Mouse (Mus musculus) layer of hippocampus, adult 8-10 months (tissue): Measurements from ENCODE around the gene Olfr698. TPM values are rescaled to one million over a fixed set of nuclear protein-coding genes. Genes with fewer than 3 reads are reported as not detected.
"Not testable (repeated sequence)": the region's sequence is repeated elsewhere in the genome, so short reads cannot be mapped to it uniquely, and the experiment has no call there.

Source experiments
- DNase-seq, 2 experiments: peaks; one replicate each; pipeline ENCODE4 v3.0.0; 2022; ENCODE audit warnings: low spot score in 2 of 2
- total RNA-seq, 4 experiments: library from RNA; stranded (reverse); gene quantifications; 2 replicates each; pipeline ENCODE4 v1.2.4; 2022

Gene Olfr698
- total RNA-seq = not detected

GRCm38 (mm10) chr7:106755297-106755696 lies at the start of gene Olfr698:
Olfr698 (minus strand) TSS chr7:106755397.
- DNase-seq = no peak

GRCm38 (mm10) chr7:106793098-106793497 lies 37.9 kb upstream of the Olfr698 start, which contains the start of gene Olfr699:
Olfr699 (minus strand) TSS chr7:106793198.
- no peak for DNase-seq

DNA sequence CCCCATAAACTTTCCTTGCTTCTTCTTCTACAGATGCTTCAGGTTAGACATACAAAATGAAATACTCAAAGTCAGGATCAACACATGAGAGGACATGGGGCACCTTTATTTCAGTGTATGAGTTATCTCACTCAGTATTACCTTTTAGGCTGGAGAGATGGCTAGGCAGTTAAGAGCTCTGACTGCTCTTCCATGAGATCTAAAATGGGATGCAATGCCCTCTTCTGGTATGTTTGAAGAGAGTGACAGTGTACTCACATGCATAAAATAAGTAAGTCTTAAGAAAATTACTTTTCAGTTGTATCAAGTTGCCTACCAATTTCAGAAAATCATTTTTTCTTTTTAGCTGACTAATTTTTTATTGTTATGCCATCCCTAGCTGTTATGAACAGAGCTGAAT lies 33.1 kb upstream of the Olfr698 start:
- DNase-seq = no peak

DNA sequence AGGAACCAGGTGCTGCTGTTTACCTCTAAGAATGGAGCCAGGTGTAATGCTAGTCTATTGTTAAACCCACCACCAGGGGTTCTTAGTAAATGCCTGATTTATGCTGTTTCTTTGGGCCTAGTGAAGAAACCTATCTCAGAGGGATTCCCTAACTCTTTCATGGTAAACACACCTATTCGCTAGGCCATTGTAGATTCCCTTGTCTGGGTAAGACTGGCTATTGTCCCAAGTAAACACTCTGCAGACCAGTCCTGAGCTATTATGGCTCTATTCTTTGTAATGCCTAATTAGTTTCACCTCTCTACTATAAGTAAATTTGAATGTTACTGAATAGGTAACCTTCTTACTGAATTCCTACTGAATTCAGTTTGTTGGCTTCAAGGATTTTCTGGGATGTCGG lies 5.8 kb upstream of the Olfr698 start:
- not testable (repeated sequence) for DNase-seq

GRCm38 (mm10) chr7:106758800-106759199 lies 3.6 kb upstream of the Olfr698 start:
- no peak for DNase-seq

DNA sequence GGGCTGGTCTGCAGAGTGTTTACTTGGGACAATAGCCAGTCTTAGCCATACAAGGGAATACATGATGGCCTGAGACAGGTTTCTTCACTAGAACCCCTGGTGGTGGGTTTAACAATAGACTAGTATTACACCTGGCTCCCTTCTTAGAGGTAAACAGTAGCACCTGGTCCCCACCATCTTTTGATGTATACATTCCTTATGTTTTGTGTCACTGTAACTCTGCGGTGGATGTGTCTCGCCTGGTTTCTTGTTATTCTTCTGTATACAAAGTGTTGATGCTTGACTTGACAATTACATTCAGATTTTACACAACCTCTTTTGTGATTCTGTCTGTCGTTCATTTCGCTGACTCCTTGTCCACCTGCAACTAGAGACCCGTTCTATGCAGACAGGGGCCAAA lies 9.4 kb downstream of the Olfr698 start:
- DNase-seq = no peak

- DNase-seq = no peak
Measured at GRCm38 (mm10) chr7:106742343-106742742, 12.9 kb downstream of the Olfr698 start, which contains the start of gene Olfr697. Olfr697 (minus strand) TSS chr7:106742443.

DNA sequence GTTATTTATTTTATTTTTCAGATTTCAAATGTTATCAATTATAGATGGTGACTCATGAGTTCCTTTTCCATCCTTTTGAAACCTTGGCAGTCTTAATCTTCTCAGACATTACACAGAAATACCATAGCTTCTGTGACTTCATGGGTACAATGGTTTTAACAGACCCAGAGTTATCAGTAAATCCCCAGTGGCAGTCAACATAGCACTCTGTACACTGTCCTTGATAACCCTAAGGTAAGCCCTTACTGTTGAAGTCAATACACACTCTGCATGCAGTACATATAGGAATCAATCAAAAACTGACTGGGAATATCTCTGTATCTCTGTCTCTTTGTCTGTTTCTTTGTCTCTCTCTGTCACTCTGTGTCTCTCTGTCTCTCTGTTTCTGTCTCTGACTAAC lies 18.2 kb downstream of the Olfr698 start:
- no peak for DNase-seq

- DNase-seq = no peak
Measured at GRCm38 (mm10) chr7:106733717-106734116, 21.5 kb downstream of the Olfr698 start.

DNA sequence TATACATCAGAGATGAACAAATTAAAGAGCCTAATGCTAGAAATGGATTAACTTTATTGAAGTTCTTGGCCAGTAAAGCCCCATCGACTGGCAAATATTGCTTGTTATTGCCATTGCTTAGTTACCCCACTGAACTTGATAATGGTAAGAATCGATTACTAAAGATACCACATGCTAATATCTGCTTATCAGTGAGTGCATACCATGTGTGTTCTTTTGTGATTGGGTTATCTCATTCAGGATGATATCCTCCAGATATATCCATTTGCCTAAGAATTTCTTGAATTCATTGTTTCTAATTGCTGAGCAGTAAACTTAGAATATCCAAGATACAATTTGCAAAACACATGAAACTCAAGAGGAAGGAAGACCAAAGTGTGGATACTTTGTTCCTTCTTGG lies 29.5 kb downstream of the Olfr698 start:
- not testable (repeated sequence) for DNase-seq

DNA sequence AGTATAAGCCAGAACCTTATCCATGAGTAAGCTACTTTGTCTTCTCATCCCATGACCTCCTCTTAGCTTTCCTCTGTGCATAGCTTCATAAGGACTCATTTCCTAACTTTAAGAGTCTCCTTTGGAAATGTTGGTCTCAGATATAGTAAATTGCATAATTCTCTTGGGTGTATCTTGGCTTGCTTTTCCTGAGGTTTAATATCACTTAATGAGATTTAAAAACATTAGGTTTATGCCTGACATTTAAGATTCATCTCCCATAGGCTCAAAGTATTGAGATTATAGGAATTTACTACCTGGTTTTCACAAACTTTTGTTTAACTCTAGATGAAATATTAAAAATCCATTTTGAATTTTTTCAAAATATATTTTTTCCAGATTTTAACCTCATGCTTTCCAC lies 38.9 kb downstream of the Olfr698 start, which contains the start of gene Olfr695:
TSS of gene Olfr695 (minus strand) at position 101 of the 400 bp plus-strand sequence.
- DNase-seq = no peak

GRCm38 (mm10) chr7:106711463-106711862 lies 43.7 kb downstream of the Olfr698 start:
- no peak for DNase-seq

DNA sequence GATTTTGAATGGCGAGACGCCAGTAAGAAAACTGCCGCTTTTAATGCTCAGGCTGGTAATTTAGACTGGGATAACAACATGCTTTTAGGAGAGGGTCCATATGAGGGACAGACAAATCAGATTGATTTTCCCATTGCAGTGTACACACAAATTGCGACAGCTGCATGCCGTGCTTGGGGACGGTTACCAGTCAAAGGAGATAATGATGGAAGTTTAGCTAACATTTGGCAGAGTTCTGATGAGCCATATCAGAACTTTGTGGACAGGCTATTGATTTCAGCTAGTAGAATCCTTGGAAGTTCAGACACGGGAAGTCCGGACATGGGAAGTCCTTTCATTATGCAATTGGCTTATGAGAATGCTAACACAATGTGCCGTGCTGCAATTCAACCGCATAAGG lies 47.5 kb downstream of the Olfr698 start:
- not testable (repeated sequence) for DNase-seq

Other genes with a start within 250 kb of the Olfr698 start
- gene Olfr693, start 74.8 kb downstream of the Olfr698 start, total RNA-seq = not detected
- not detected for gene Olfr694, start 63.6 kb downstream of the Olfr698 start, total RNA-seq
- not detected for gene Olfr695, start 39.0 kb downstream of the Olfr698 start, total RNA-seq
- gene Olfr697, start 13.0 kb downstream of the Olfr698 start, total RNA-seq = not detected
- gene Olfr699, start 37.8 kb upstream of the Olfr698 start, total RNA-seq = not detected
- gene Olfr700, start 53.4 kb upstream of the Olfr698 start, total RNA-seq = not detected
- gene Olfr701, start 58.7 kb upstream of the Olfr698 start, total RNA-seq = not detected
- not detected for gene Olfr702, start 78.5 kb upstream of the Olfr698 start, total RNA-seq
- not detected for gene Olfr703, start 88.0 kb upstream of the Olfr698 start, total RNA-seq
- gene Olfr704, start 107.8 kb upstream of the Olfr698 start, total RNA-seq = not detected
- gene Olfr705, start 121.5 kb upstream of the Olfr698 start, total RNA-seq = not detected
- not detected for gene Olfr706, start 132.8 kb upstream of the Olfr698 start, total RNA-seq
- not detected for gene Olfr707, start 145.8 kb upstream of the Olfr698 start, total RNA-seq
- gene Olfr1532-ps1, start 152.6 kb upstream of the Olfr698 start, total RNA-seq = not detected
- gene Olfr709-ps1, start 176.8 kb upstream of the Olfr698 start, total RNA-seq = not detected
- not detected for gene Olfr710, start 192.9 kb upstream of the Olfr698 start, total RNA-seq
- under 1 TPM in 1 of 4 experiments, not detected in 3; 0.12 TPM for gene Olfr6, start 208.5 kb upstream of the Olfr698 start, total RNA-seq
- gene Olfr711, start 220.1 kb upstream of the Olfr698 start, total RNA-seq = not detected